Mouse (Mus musculus) ES-Bruce4 (cell line): ENCODE data around the gene Lamb3. TPM values are rescaled to one million over a fixed set of nuclear protein-coding genes. Genes with fewer than 3 reads are reported as not detected.

Source experiments
- H3K27ac ChIP-seq: 2 replicates; pipeline ENCODE4 v1.5.1; 2012; ENCODE audit warnings: low read length, inconsistent platforms; ENCODE audit not compliant: insufficient read depth
- H3K27me3 ChIP-seq: 2 replicates; pipeline ENCODE4 v1.6.1; 2012; ENCODE audit warnings: mild to moderate bottlenecking, low read length, inconsistent platforms; ENCODE audit not compliant: control insufficient read depth, poor library complexity, insufficient read depth, severe bottlenecking
- H3K36me3 ChIP-seq: 2 replicates; pipeline ENCODE4 v1.6.1; 2012; ENCODE audit warnings: inconsistent platforms, mild to moderate bottlenecking, low read length, moderate library complexity; ENCODE audit not compliant: control insufficient read depth, poor library complexity, insufficient read depth, severe bottlenecking
- H3K4me1 ChIP-seq: one replicate; pipeline ENCODE4 v1.8.1; 2011; ENCODE audit warnings: low read length; ENCODE audit not compliant: control insufficient read depth, insufficient read depth
- H3K4me3 ChIP-seq: 2 replicates; pipeline ENCODE4 v1.5.1; 2011; ENCODE audit warnings: low read depth, mild to moderate bottlenecking, low read length
- H3K9ac ChIP-seq: 2 replicates; pipeline ENCODE4 v1.6.1; 2012; ENCODE audit warnings: low read depth, mild to moderate bottlenecking, inconsistent platforms; ENCODE audit not compliant: poor library complexity, severe bottlenecking
- H3K9me3 ChIP-seq: replicated peaks from 2 replicates; pipeline ENCODE4 v1.6.1; 2012; ENCODE audit warnings: mild to moderate bottlenecking, low read length, inconsistent platforms; ENCODE audit not compliant: control insufficient read depth, poor library complexity, insufficient read depth, severe bottlenecking
- CTCF ChIP-seq: IDR thresholded peaks from one replicate; pipeline ENCODE4 v1.8.1; 2011; ENCODE audit warnings: low read depth, low read length
- EP300 ChIP-seq: IDR thresholded peaks from 2 replicates; pipeline ENCODE4 v1.6.1; 2011; ENCODE audit warnings: low read depth, low read length; ENCODE audit not compliant: insufficient read depth
- POLR2A ChIP-seq: IDR thresholded peaks from one replicate; pipeline ENCODE4 v1.8.1; 2011; ENCODE audit warnings: low read length; ENCODE audit not compliant: insufficient read depth
- polyA plus RNA-seq: library from polyadenylated mRNA; stranded (reverse); fragments of >200 nt; gene quantifications from 2 replicates; pipeline ENCODE4 v1.2.4, GENCODE M21; 2011; ENCODE audit warnings: low read depth; ENCODE audit not compliant: missing spikeins, insufficient read depth, insufficient read length

The Lamb3 gene
- polyA plus RNA-seq, 1 experiment: 6.4 TPM

GRCm38 (mm10) chr1:193362078-193362477, 154.6 kb downstream of the Lamb3 start:
- Histone ChIP-seq H3K27ac (no peak overlapping the region), H3K4me1 (no peaks in the 10 kb centered on the region), H3K27me3 (no peaks in the 10 kb centered on the region), H3K4me3 (no peak overlapping the region), H3K9me3 (no peaks in the 10 kb centered on the region), H3K36me3 (no peaks in the 10 kb centered on the region), H3K9ac (no peak overlapping the region)
- TF ChIP-seq CTCF: no peak
- TF ChIP-seq POLR2A: no peak
- TF ChIP-seq EP300: no peak

DNA sequence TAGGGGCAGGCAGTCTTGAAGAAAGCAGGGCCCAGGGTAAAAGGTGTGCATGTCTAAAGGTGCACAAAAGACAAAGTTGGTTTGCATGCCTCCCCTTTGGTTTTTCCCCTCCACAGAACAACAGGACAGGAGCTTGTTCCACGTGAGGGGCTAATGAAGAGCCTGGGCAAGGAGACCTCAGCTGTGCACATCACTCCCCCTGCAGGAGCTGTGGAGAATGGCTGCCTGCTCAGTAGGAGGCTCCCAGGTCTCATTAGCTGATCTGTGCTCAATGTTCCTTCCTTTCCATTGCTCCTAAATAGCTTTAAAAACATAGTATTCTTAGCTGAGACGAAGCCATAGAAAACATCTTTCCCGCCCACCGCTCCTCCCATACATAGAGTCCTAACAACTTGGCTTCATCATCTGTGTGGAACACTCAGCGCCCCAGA, 156.3 kb downstream of the Lamb3 start:
- Histone ChIP-seq H3K4me1 (no peaks in the 10 kb centered on the region), H3K36me3 (no peaks in the 10 kb centered on the region), H3K9ac (no peak overlapping the region), H3K9me3 (no peaks in the 10 kb centered on the region), H3K4me3 (no peak overlapping the region), H3K27ac (no peak overlapping the region), H3K27me3 (no peaks in the 10 kb centered on the region)
- TF ChIP-seq CTCF: peak; percentile 60
- no peak for TF ChIP-seq EP300

DNA sequence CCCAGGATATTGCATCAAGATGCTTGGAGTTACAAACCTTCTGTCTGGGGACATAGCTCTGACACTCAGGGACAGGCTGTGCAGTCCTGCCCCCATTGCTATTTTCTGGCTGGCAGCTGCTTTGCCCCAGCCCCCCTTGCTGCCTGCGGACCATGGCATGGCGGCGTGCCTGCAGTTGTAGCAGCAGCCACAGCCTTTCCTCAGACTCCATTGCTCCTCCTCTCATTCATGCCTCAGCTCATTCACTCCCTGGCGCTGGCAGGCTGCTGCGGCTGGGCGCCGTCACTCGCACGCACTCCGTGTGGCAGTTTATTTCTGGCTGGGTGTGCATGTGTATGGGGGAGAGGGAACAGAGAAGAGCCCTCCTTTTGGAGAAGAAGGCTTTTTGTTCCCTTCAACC, 160.6 kb downstream of the Lamb3 start:
- no peak for TF ChIP-seq POLR2A
- TF ChIP-seq CTCF: no peak
- no peak for TF ChIP-seq EP300
- no peak overlapping the region for H3K27ac ChIP-seq
- H3K4me3 ChIP-seq: no peak overlapping the region
- H3K36me3 ChIP-seq: no peaks in the 10 kb centered on the region
- no peak overlapping the region for H3K9ac ChIP-seq
- no peaks in the 10 kb centered on the region for H3K9me3 ChIP-seq
- H3K27me3 ChIP-seq: no peaks in the 10 kb centered on the region
- no peaks in the 10 kb centered on the region for H3K4me1 ChIP-seq

- no peaks in the 10 kb centered on the region for H3K9me3 ChIP-seq
- no peak overlapping the region for H3K9ac ChIP-seq
- TF ChIP-seq EP300 (no peak), CTCF (no peak), POLR2A (no peak)
- H3K4me1 ChIP-seq: no peaks in the 10 kb centered on the region
- H3K36me3 ChIP-seq: no peaks in the 10 kb centered on the region
- H3K27me3 ChIP-seq: no peaks in the 10 kb centered on the region
- H3K4me3 ChIP-seq: no peak overlapping the region
- no peak overlapping the region for H3K27ac ChIP-seq
Observed at GRCm38 (mm10) chr1:193369091-193369490, 161.6 kb downstream of the Lamb3 start.

- TF ChIP-seq EP300 (no peak), CTCF (no peak), POLR2A (no peak)
- no peaks in the 10 kb centered on the region for H3K27me3 ChIP-seq
- H3K27ac ChIP-seq: no peak within 1 kb of the TSS
- H3K4me3 ChIP-seq: no peak within 1 kb of the TSS
- no peaks in the 10 kb centered on the region for H3K9me3 ChIP-seq
- H3K4me1 ChIP-seq: no peaks in the 10 kb centered on the region
- H3K9ac ChIP-seq: no peak within 1 kb of the TSS
- no peaks in the 10 kb centered on the region for H3K36me3 ChIP-seq
Observed at GRCm38 (mm10) chr1:193370096-193370495, 162.6 kb downstream of the Lamb3 start, which contains the start of gene Camk1g. Gene Camk1g, minus strand, starts transcription at chr1:193370298.

DNA sequence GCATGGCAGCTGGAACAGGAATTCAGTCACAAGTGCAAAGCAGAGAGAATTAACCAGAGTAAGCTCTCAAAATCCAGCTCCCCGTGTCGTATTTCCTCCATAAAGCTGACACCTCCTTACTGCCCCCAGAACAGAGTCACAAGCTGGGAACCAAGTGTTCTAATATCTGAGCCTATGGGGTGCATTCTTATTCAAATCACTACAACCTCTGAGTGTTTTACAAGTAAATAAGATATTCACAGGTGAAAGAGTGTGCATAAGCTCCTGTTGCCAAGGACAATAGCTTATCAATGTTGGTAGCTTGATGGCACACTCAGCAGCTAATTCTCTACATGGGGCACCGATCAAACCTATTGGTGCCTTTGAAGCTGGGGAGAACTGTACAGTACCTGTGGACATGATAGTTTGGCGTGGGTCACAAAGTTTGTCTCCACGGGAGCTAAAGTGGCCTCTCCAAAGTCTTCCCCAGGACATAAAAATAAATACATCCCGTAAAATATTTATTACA, 166.5 kb downstream of the Lamb3 start:
- TF ChIP-seq POLR2A (no peak), CTCF (no peak), EP300 (no peak)
- Histone ChIP-seq H3K4me3 (no peak overlapping the region), H3K27ac (no peak overlapping the region), H3K27me3 (no peaks in the 10 kb centered on the region), H3K4me1 (no peaks in the 10 kb centered on the region), H3K9me3 (no peaks in the 10 kb centered on the region), H3K36me3 (no peaks in the 10 kb centered on the region), H3K9ac (no peak overlapping the region)
